Mouse (Mus musculus) liver, postnatal 0 days (tissue): Measurements from ENCODE around the gene Mfsd9. TPM values are rescaled to one million over a fixed set of nuclear protein-coding genes. Genes with fewer than 3 reads are reported as not detected.

ENCODE experiments used
- ATAC-seq: fragments of 200-750 bp; cut with Nextera tagmentation; 2 replicates; pipeline ENCODE4 v1.8.0; 2017; ENCODE audit warnings: mild to moderate bottlenecking, moderate library complexity
- DNase-seq: peaks from one replicate; pipeline ENCODE4 v3.0.0-alpha.2; 2016
- H3K27ac ChIP-seq: fragments of 300-500 bp; sonication (generic); 2 replicates; pipeline ENCODE4 v1.5.1; 2014; ENCODE audit warnings: antibody characterized with exemption, moderate library complexity, mild to moderate bottlenecking, low read depth
- H3K27me3 ChIP-seq: fragments of 300-500 bp; sonication (generic); 2 replicates; pipeline ENCODE4 v1.6.1; 2014; ENCODE audit warnings: low read length, control low read depth, mixed read lengths; ENCODE audit not compliant: insufficient read depth
- H3K36me3 ChIP-seq: fragments of 300-500 bp; sonication (generic); replicated peaks from 2 replicates; pipeline ENCODE4 v1.6.1; 2014; ENCODE audit warnings: mild to moderate bottlenecking, control low read depth, low read length, moderate library complexity, mixed read lengths; ENCODE audit not compliant: insufficient read depth
- H3K4me1 ChIP-seq: fragments of 300-500 bp; sonication (generic); 2 replicates; pipeline ENCODE4 v1.6.1; 2014; ENCODE audit warnings: antibody characterized with exemption, mild to moderate bottlenecking, control low read depth; ENCODE audit not compliant: insufficient read depth
- H3K4me2 ChIP-seq: fragments of 300-500 bp; sonication (generic); 2 replicates; pipeline ENCODE4 v1.6.1; 2014; ENCODE audit warnings: low read depth, mild to moderate bottlenecking, low read length, moderate library complexity, mixed read lengths
- H3K4me3 ChIP-seq: fragments of 300-500 bp; sonication (generic); 2 replicates; pipeline ENCODE4 v1.5.1; 2014; ENCODE audit warnings: low read depth, low read length
- H3K9ac ChIP-seq: fragments of 300-500 bp; sonication (generic); replicated peaks from 2 replicates; pipeline ENCODE4 v1.6.1; 2014; ENCODE audit warnings: mild to moderate bottlenecking, moderate library complexity
- H3K9me3 ChIP-seq: fragments of 300-500 bp; sonication (generic); 2 replicates; pipeline ENCODE4 v1.6.1; 2016; ENCODE audit warnings: mild to moderate bottlenecking, control low read depth, low read length, mixed read lengths
- CTCF ChIP-seq: sonication (generic); IDR thresholded peaks from 2 replicates; pipeline ENCODE4 v1.5.1; 2016; ENCODE audit warnings: antibody characterized with exemption, low read depth
- EP300 ChIP-seq: IDR thresholded peaks from 2 replicates; pipeline ENCODE4 v1.6.1; 2016; ENCODE audit warnings: antibody characterized with exemption, low read depth, mild to moderate bottlenecking
- WGBS: fragments of 180-500 bp; shearing (Covaris S2); extraction: QIAGEN DNeasy Blood & Tissue Kit; methylation state at CpG from one replicate; pipeline ENCODE4 v1.1.7; 2014; ENCODE audit not compliant: insufficient replicate concordance; 5-methylcytosine and 5-hydroxymethylcytosine counted together
- polyA plus RNA-seq: library from polyadenylated mRNA; unstranded; fragments of >200 nt; fragmentation: Nextera tagmentation; extraction: Ambion mirVana; gene quantifications from 2 replicates; pipeline ENCODE4 v1.2.1, GENCODE M21; 2015

Mfsd9 gene
- polyA plus RNA-seq, 1 experiment from 2014 or later: 0.65 TPM

- H3K9me3 ChIP-seq: no peaks in the 10 kb centered on the region
- 61% methylated on average over 8 of the region's 8 CpGs for WGBS
Observed at GRCm38 (mm10) chr1:40737671-40738070, 52.8 kb downstream of the Mfsd9 start.

GRCm38 (mm10) chr1:40728636-40729035 lies 61.9 kb downstream of the Mfsd9 start:
- Histone ChIP-seq H3K9me3 (no peaks in the 10 kb centered on the region), H3K36me3 (no peaks in the 10 kb centered on the region), H3K4me2 (no peak overlapping the region), H3K4me1 (no peaks in the 10 kb centered on the region), H3K9ac (no peak overlapping the region), H3K27ac (no peak overlapping the region), H3K27me3 (no peaks in the 10 kb centered on the region), H3K4me3 (no peak overlapping the region)
- WGBS: 91% methylated on average over 1 of the region's 1 CpGs
- ATAC-seq (no peak), DNase-seq (no peak)
- TF ChIP-seq CTCF (no peak), EP300 (no peak)

More at GRCm38 (mm10) chr1:40737671-40738070, 52.8 kb downstream of the Mfsd9 start:
- Histone ChIP-seq H3K27ac (no peak overlapping the region), H3K4me1 (no peaks in the 10 kb centered on the region), H3K27me3 (no peaks in the 10 kb centered on the region), H3K4me3 (no peak overlapping the region), H3K4me2 (no peak overlapping the region), H3K36me3 (no peaks in the 10 kb centered on the region), H3K9ac (no peak overlapping the region)
- no peak for TF ChIP-seq EP300
- no peak for TF ChIP-seq CTCF
- DNase-seq (no peak), ATAC-seq (no peak)

DNA sequence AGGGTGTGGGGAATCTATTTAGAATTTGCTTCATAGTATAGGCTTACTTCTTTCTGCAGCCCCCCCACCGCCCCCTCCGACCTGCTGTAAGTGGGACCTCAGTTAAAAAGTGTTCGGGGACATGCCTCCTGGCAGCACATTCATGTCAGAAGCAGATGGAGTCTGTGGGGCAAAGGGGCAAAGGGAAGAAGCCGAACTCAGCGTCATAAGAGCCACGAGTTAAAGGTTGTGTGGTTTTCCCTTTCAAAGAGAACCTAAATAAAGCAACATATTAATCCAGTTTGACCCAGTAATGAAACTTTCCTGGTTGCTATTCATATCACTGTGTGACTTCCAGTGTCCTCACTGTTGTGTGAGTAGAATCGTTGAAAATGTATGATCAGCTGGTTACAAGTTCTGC lies 63.1 kb downstream of the Mfsd9 start:
- Histone ChIP-seq H3K27me3 (no peaks in the 10 kb centered on the region), H3K9me3 (no peaks in the 10 kb centered on the region), H3K4me2 (no peak overlapping the region), H3K36me3 (no peaks in the 10 kb centered on the region), H3K27ac (no peak overlapping the region), H3K9ac (no peak overlapping the region), H3K4me3 (no peak overlapping the region), H3K4me1 (no peaks in the 10 kb centered on the region)
- no peak for ATAC-seq
- no peak for DNase-seq
- no peak for TF ChIP-seq EP300
- no peak for TF ChIP-seq CTCF
- 71% methylated on average over 7 of the region's 7 CpGs for WGBS

DNA sequence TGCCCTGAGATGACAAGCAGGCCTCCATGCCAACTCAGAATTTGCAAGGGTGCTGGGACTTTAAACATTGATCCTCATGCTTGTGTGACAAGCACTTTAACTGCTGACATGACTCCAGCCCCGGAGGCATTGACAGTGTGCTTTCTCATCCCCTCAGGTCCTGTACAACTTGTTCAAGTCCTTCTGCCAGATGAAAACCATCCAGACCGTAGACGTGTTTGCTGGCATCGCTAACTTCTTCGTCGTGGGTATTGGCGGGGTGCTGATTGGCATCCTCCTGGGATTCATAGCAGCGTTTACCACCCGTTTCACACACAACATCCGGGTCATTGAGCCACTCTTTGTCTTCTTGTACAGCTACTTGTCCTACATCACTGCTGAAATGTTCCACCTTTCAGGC lies 64.4 kb downstream of the Mfsd9 start:
- ATAC-seq (no peak), DNase-seq (no peak)
- H3K4me1 ChIP-seq: no peaks in the 10 kb centered on the region
- no peaks in the 10 kb centered on the region for H3K9me3 ChIP-seq
- WGBS: 78% methylated on average over 10 of the region's 10 CpGs
- TF ChIP-seq CTCF (no peak), EP300 (no peak)
- no peak overlapping the region for H3K4me3 ChIP-seq
- no peak overlapping the region for H3K27ac ChIP-seq
- H3K27me3 ChIP-seq: no peaks in the 10 kb centered on the region
- H3K9ac ChIP-seq: no peak overlapping the region
- no peaks in the 10 kb centered on the region for H3K36me3 ChIP-seq
- H3K4me2 ChIP-seq: no peak overlapping the region

Other genes starting within 250 kb of the Mfsd9 start
- not detected in 2 replicates for gene Slc9a4, start 210.6 kb downstream of the Mfsd9 start, polyA plus RNA-seq
- gene Slc9a2, start 110.1 kb downstream of the Mfsd9 start, polyA plus RNA-seq: 0.04 TPM in 1 of 2 replicates, not detected in the other
- 0.06 and 1.1 TPM in 2 replicates for gene Tmem182, start 14.9 kb upstream of the Mfsd9 start, polyA plus RNA-seq